Mouse (Mus musculus) lung, adult 2 months (tissue): ENCODE results near the gene Pxk.

Experiments
- CTCF ChIP-seq: fragments of 200-500 bp; IDR thresholded peaks from 2 replicates; pipeline ENCODE4 v1.5.1; 2011; ENCODE audit warnings: mild to moderate bottlenecking, low read length, control low read depth; ENCODE audit not compliant: insufficient read depth
- POLR2A ChIP-seq: fragments of 200-500 bp; IDR thresholded peaks from 2 replicates; pipeline ENCODE4 v1.6.1; 2011; ENCODE audit warnings: low read depth, mild to moderate bottlenecking, control low read depth, low read length, borderline replicate concordance; ENCODE audit errors: extremely low read depth

- TF ChIP-seq CTCF (no peak), POLR2A (no peak)
Measured at GRCm38 (mm10) chr14:8108976-8109375, 11.0 kb downstream of the Pxk start.
